Mouse (Mus musculus): ENCODE data around the gene Kndc1. TPM values are rescaled to one million over a fixed set of nuclear protein-coding genes. Genes with fewer than 3 reads are reported as not detected.

The Kndc1 gene
- polyA plus RNA-seq, 1 experiment from 2014 or later = 0.64 TPM

DNA sequence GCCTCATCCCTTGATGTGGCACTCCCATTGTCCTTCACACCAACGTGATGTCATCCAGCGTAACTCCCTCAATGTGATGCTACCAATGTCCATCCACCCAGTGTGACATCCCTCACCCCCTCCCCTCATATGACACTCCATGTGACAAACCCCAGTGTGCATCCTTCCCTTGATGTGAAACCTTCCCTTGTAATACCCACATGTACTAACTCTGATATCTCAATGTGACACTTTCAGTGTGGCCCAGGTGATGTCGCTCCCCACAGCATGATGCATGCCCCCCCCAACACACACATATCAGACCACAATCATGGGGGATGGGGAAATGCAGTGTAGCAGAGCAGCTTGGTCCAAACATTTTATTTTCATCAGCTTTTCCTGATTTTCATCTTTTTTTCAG is 62.2 kb downstream of the Kndc1 start:
- H3K9me3 ChIP-seq = no peaks in the 10 kb centered on the region
- H3K27me3 ChIP-seq = no peaks in the 10 kb centered on the region; the same call in 1 of the 2 replicates
- peaks cover 6% of the 10 kb centered on the region for H3K4me1 ChIP-seq
- H3K27ac ChIP-seq = no peak overlapping the region
- H3K4me2 ChIP-seq = no peak overlapping the region
- no peak overlapping the region for H3K4me3 ChIP-seq
- ATAC-seq (ENCODE audit: borderline replicate concordance, extremely low read depth, low FRiP score, low TSS enrichment) = no peak
- no peaks in the 10 kb centered on the region for H3K36me3 ChIP-seq
- H3K9ac ChIP-seq = no peak overlapping the region
- 68% methylated on average over 3 of the region's 3 CpGs for WGBS

DNA sequence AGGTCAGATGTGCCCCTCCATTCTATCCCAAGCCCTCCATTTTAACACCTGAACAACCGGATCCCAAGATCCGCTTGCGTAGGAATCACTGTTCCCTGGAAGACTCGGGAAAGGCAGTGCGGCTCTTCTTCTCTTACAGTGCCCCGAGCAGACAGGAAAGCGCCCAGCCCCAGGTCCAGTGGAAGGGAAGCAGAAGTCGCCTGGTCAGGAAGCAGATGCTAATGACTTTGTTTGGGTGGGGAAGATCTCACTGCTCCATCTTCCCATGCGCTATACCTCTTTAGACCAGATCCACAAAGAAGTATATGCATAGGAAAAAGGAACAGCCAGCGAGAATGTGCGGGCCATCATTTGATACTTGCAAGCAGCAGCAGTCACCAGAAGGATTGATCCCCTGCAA is 62.9 kb downstream of the Kndc1 start:
- Histone ChIP-seq H3K27me3 (no peaks in the 10 kb centered on the region; the same call in 1 of the 2 replicates), H3K4me1 (peaks cover 6% of the 10 kb centered on the region), H3K9ac (no peak overlapping the region)

DNA sequence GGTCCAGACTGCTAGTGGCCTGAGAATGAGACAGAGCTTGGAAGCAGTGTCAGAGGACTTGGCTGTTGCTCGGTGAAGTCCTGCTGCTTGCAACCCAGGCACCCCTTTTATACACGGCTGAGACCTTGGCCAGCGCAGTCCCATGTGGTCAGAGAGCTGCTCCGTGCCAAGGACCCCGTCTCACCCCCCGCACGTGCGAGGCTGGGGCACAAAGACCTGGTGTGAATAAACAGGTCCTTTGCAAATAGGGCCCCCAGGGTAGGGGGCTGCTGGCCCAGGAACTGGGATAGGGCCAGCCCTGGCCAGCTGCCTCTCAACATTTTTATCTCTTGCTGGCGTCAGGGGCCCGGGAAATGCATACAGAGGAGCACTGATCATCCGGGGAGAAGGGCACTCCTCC is 63.5 kb downstream of the Kndc1 start:
- Histone ChIP-seq H3K4me2 (no peak overlapping the region), H3K9ac (no peak overlapping the region), H3K36me3 (no peaks in the 10 kb centered on the region), H3K4me1 (peaks cover 6% of the 10 kb centered on the region), H3K27me3 (no peaks in the 10 kb centered on the region; the same call in 1 of the 2 replicates), H3K27ac (no peak overlapping the region), H3K4me3 (no peak overlapping the region), H3K9me3 (no peaks in the 10 kb centered on the region)
- ATAC-seq (ENCODE audit: borderline replicate concordance, extremely low read depth, low FRiP score, low TSS enrichment) = no peak
- WGBS = 14% methylated on average over 11 of the region's 11 CpGs

More for the DNA sequence above, 62.9 kb downstream of the Kndc1 start:
- H3K4me3 ChIP-seq = no peak overlapping the region
- H3K27ac ChIP-seq = no peak overlapping the region
- H3K4me2 ChIP-seq = no peak overlapping the region
- ATAC-seq (ENCODE audit: borderline replicate concordance, extremely low read depth, low FRiP score, low TSS enrichment) = no peak
- H3K9me3 ChIP-seq = no peaks in the 10 kb centered on the region
- H3K36me3 ChIP-seq = no peaks in the 10 kb centered on the region
- 43% methylated on average over 11 of the region's 11 CpGs for WGBS

DNA sequence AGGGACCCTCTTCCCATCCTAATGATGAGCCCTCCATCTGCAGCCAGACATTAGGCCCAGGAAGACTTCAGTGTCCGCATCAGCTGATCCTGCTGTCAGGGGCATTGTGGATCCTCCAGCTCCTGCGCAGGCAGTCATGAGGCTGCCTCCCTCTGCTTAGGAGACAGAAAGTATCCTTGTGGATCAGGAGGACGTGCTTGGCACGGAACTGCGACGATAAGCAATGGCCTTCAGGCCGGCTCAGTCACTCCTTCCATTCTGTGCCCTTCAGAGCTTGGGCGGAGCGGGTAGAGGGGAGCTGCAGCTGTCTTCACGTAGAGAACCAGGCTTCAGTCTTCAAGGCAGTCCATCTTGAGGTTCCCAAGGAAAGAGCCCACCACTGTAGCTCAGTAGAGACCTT is 66.6 kb downstream of the Kndc1 start:
- no peak for ATAC-seq (ENCODE audit: borderline replicate concordance, extremely low read depth, low FRiP score, low TSS enrichment)

DNA sequence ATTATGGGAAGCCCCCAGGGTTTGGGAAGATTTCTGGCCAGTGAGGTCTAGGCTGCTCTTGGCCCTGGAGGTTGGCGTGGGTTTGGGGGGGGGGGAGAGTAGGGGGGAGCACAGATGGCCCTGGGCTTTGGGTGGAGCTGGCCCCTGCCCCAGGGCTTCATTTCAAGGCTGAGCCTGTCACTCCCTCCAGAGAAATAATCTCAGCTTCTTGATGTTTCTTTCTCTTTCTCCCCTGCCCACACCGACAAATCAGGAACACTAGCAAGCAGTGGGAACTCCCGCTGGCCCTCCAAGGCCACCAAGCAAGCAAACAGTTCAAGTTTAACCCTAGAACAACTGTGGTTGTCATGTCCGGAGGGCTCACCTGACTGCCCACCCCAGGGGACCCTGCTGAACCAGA is 69.3 kb downstream of the Kndc1 start:
- Histone ChIP-seq H3K4me3 (no peak overlapping the region), H3K36me3 (no peaks in the 10 kb centered on the region), H3K9me3 (no peaks in the 10 kb centered on the region), H3K27ac (no peak overlapping the region), H3K4me1 (no peaks in the 10 kb centered on the region), H3K27me3 (no peaks in the 10 kb centered on the region), H3K4me2 (no peak overlapping the region), H3K9ac (no peak overlapping the region)
- WGBS = 56% methylated on average over 4 of the region's 4 CpGs
- no peak for ATAC-seq (ENCODE audit: borderline replicate concordance, extremely low read depth, low FRiP score, low TSS enrichment)

More for the DNA sequence above, 66.6 kb downstream of the Kndc1 start:
- H3K27me3 ChIP-seq = no peaks in the 10 kb centered on the region; the same call in 1 of the 2 replicates
- H3K4me1 ChIP-seq = peaks cover 6% of the 10 kb centered on the region
- H3K4me2 ChIP-seq = no peak overlapping the region
- no peaks in the 10 kb centered on the region for H3K36me3 ChIP-seq
- H3K9ac ChIP-seq = no peak overlapping the region
- 79% methylated on average over 10 of the region's 10 CpGs for WGBS
- H3K27ac ChIP-seq = no peak overlapping the region
- no peak overlapping the region for H3K4me3 ChIP-seq
- no peaks in the 10 kb centered on the region for H3K9me3 ChIP-seq

DNA sequence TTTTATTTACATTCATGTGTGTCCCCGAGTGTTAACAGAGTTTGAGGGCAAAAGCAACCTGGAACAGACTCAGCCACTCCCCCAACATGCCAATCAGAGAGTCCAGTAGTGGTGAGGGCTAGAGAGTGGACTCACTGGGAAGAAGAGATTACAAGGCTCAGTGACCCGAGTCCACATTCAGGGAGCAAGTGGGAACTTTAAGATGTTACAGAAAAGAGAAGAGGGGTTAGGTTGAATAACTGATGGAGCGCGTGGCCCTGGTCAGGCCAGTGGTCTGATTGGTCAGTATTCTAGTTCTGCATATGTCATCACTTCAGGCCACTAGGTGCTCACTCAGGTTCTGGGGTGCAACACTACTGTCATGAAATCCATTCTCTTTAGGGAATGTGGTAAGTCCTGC is 72.7 kb downstream of the Kndc1 start:
- Histone ChIP-seq H3K4me2 (no peak overlapping the region), H3K27me3 (no peaks in the 10 kb centered on the region), H3K36me3 (no peaks in the 10 kb centered on the region), H3K4me1 (no peaks in the 10 kb centered on the region), H3K4me3 (no peak overlapping the region), H3K9me3 (no peaks in the 10 kb centered on the region), H3K9ac (no peak overlapping the region), H3K27ac (no peak overlapping the region)
- ATAC-seq (ENCODE audit: borderline replicate concordance, extremely low read depth, low FRiP score, low TSS enrichment) = no peak
- WGBS = 26% methylated on average over 4 of the region's 4 CpGs

DNA sequence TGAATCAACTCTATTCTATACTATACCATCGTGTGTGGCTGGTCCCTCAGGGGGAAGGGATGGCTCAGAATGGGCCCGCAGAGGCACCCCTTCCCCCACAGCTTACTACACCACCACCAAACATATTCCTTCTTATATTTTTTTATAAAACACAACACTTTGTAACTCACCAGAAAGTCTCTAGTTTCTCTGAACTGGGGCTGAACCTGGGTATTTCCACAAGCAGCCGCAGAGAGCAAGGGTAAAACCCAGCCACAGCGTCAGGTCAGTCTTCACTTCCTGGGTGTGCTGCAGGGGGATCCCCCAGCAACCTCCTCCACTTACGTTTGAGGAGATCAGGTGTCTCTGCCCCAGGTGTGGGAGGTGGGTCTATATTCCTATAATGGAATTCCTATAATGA is 73.9 kb downstream of the Kndc1 start:
- Histone ChIP-seq H3K9ac (no peak overlapping the region), H3K4me2 (no peak overlapping the region), H3K4me1 (no peaks in the 10 kb centered on the region), H3K9me3 (no peaks in the 10 kb centered on the region), H3K4me3 (no peak overlapping the region), H3K27me3 (no peaks in the 10 kb centered on the region), H3K36me3 (no peaks in the 10 kb centered on the region), H3K27ac (no peak overlapping the region)
- no peak for ATAC-seq (ENCODE audit: borderline replicate concordance, extremely low read depth, low FRiP score, low TSS enrichment)
- 53% methylated on average over 5 of the region's 5 CpGs for WGBS

DNA sequence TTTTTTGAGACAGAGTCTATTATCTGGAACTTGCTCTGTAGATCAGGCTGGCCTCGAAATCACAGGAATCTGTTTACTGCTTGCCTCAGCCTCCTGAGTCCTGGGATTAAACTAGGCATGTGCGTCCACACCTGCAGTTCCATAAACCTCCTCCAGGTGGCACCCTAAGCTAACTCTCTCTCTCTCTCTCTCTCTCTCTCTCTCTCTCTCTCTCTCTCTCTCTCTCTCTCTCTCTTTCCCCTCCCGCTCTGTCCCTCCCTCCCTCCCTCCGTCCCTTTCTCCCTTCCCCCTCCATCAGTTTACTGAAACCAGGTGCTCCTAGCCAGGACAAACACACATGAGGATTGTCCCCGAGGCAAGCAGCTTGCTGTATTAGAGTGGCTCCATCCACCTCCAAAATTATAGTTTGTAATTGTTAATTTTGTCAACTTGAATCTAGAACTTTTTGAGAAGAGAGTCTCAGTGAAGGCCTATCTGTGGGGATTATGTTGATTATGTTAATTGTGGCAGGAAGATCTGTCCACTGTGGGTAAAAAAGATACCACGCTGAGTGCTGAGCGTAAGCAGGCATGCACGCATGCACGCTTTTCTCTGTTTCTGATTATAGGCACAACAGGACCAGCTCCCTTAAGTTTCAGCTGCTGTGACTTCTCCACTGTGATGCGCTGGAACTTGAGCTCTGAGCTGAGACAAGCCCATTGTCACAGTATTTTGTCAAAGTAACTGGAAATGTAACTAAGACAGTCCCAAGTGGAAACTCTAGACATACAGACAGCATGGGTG is 75.0 kb downstream of the Kndc1 start:
- no peak overlapping the region for H3K9ac ChIP-seq
- H3K4me2 ChIP-seq = no peak overlapping the region
- no peak overlapping the region for H3K4me3 ChIP-seq
- no peaks in the 10 kb centered on the region for H3K36me3 ChIP-seq
- H3K4me1 ChIP-seq = no peaks in the 10 kb centered on the region
- ATAC-seq (ENCODE audit: borderline replicate concordance, extremely low read depth, low FRiP score, low TSS enrichment) = no peak
- H3K27me3 ChIP-seq = no peaks in the 10 kb centered on the region
- H3K9me3 ChIP-seq = no peaks in the 10 kb centered on the region
- H3K27ac ChIP-seq = no peak overlapping the region
- 43% methylated on average over 10 of the region's 10 CpGs for WGBS

DNA sequence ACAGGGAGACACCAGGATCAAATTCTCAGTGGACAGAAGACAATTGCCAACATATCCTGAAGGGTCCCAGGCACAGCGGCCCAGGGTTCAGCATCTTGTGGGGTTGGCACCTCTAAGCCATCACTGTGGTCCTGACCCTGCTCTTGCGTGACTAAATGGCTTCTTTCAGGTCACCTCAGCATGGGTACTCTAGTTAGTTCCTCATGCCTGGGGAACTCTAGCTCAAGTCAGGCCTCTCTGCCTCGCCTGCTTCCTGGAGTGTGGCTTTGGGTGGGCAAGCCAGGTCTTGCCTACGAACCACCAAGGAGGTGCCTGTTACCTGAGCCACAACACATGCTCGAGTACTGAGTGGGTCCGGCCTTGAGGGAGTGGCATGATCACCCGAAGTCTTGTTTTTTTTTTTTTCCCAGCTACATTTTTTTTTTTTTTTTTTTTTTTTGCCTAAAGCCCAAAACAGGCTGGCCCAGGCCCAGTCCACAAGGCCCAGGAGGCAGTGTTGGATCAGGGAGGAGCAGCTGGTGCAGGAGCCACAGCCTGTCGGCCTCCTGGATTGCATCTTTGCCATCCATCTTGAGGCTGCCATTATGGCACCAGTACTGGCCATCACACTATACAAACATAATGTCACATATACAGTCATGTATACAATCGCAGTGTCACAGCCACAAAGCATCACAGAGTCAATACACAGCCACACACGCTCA is 75.9 kb downstream of the Kndc1 start:
- 76% methylated on average over 10 of the region's 10 CpGs for WGBS
- Histone ChIP-seq H3K4me3 (no peak overlapping the region), H3K9me3 (no peaks in the 10 kb centered on the region), H3K4me2 (no peak overlapping the region), H3K27me3 (no peaks in the 10 kb centered on the region), H3K36me3 (no peaks in the 10 kb centered on the region), H3K4me1 (no peaks in the 10 kb centered on the region), H3K9ac (no peak overlapping the region), H3K27ac (no peak overlapping the region)
- ATAC-seq (ENCODE audit: borderline replicate concordance, extremely low read depth, low FRiP score, low TSS enrichment) = no peak

DNA sequence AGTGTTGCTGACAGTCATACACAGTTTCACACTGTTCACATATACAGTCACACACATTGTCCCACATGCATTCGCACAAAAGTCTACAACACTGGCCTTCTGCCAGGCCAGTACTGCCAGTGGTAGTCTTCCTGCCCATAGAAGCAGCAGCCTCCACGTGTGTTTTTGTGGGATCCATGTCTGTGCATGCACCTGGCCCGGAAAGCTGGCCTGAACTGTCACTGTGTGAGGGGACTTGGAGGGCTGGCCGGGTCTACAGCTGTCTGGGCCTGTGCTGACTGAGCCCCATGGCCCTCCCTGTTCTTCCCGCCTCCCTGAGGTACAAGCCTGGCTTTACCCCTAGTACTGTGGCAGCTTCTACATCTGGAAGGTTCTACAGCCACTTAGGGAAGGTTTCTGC is 76.5 kb downstream of the Kndc1 start:
- H3K4me3 ChIP-seq = no peak overlapping the region
- H3K4me1 ChIP-seq = no peaks in the 10 kb centered on the region
- no peak overlapping the region for H3K4me2 ChIP-seq
- no peak overlapping the region for H3K9ac ChIP-seq
- no peak overlapping the region for H3K27ac ChIP-seq
- no peaks in the 10 kb centered on the region for H3K27me3 ChIP-seq
- no peak for ATAC-seq (ENCODE audit: borderline replicate concordance, extremely low read depth, low FRiP score, low TSS enrichment)
- H3K36me3 ChIP-seq = no peaks in the 10 kb centered on the region
- 65% methylated on average over 5 of the region's 5 CpGs for WGBS
- no peaks in the 10 kb centered on the region for H3K9me3 ChIP-seq

DNA sequence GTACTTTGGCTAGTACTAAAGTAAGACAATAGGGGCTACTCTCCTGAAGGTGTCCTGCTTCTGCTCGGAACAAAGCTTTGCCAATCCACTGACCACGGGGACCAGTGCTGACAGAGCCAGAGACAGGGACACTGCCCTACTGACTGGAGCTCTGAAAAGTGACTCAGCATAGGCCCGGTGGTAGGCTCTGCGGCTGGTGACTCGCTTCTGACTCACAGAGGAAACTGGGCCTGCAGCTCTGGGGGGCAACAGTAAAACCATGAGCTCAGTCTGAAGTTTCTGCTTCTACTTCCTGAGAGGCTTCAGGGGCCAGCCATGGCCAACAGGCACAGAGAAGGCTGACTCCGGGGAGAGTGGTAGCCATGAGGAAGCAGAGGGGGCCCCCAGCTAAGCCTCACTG is 76.9 kb downstream of the Kndc1 start:
- no peaks in the 10 kb centered on the region for H3K27me3 ChIP-seq
- H3K4me1 ChIP-seq = no peaks in the 10 kb centered on the region
- no peak overlapping the region for H3K27ac ChIP-seq
- ATAC-seq (ENCODE audit: borderline replicate concordance, extremely low read depth, low FRiP score, low TSS enrichment) = no peak
- H3K9ac ChIP-seq = no peak overlapping the region
- no peak overlapping the region for H3K4me2 ChIP-seq
- H3K36me3 ChIP-seq = no peaks in the 10 kb centered on the region
- 58% methylated on average over 6 of the region's 6 CpGs for WGBS
- no peaks in the 10 kb centered on the region for H3K9me3 ChIP-seq
- H3K4me3 ChIP-seq = no peak overlapping the region

DNA sequence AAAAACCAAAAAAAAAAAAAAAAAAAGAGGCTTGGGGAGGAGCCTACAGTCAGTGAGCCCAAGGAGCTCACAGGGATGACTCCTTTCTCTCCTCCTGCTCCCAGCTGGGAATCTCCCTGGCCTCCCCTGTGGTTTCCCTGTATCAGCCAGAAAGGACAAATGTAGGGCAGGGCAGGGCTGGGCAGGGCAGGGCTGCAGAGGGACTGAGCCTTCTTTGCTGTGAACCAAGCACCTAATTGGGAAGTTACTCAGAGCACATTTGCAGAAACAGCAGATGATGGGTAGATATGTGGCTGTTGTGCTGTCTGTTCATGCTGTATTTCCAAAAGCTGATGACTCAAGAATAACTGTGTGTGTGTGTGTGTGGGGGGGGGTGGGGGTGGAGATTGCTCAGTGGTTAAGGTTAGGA is 78.4 kb downstream of the Kndc1 start:
- Histone ChIP-seq H3K27me3 (no peaks in the 10 kb centered on the region), H3K4me2 (no peak overlapping the region), H3K9ac (no peak overlapping the region), H3K27ac (no peak overlapping the region), H3K9me3 (no peaks in the 10 kb centered on the region), H3K36me3 (no peaks in the 10 kb centered on the region), H3K4me1 (no peaks in the 10 kb centered on the region), H3K4me3 (no peak overlapping the region)
- no peak for ATAC-seq (ENCODE audit: borderline replicate concordance, extremely low read depth, low FRiP score, low TSS enrichment)
